Mouse (Mus musculus) C2C12 (cell line): ENCODE results near the gene Cdc73.

Experiments
- CEBPB ChIP-seq: IDR thresholded peaks from one replicate; pipeline ENCODE4 v1.6.1; 2011; ENCODE audit warnings: low read depth, mild to moderate bottlenecking, control low read depth, moderate library complexity
- CTCF ChIP-seq: IDR thresholded peaks from one replicate; pipeline ENCODE4 v1.5.1; 2011; ENCODE audit not compliant: control insufficient read depth, insufficient read depth, insufficient read length
- MAX ChIP-seq: IDR thresholded peaks from one replicate; pipeline ENCODE4 v1.6.1; 2011; ENCODE audit warnings: mild to moderate bottlenecking, control low read depth
- USF1 ChIP-seq: IDR thresholded peaks from one replicate; pipeline ENCODE4 v1.6.1; 2011; ENCODE audit warnings: low read depth, mild to moderate bottlenecking, control low read depth, moderate library complexity

GRCm38 (mm10) chr1:143731691-143732090 is 29.0 kb upstream of the Cdc73 start:
- TF ChIP-seq CTCF (no peak), MAX (no peak), CEBPB (no peak), USF1 (no peak)
